Mouse (Mus musculus): ENCODE data around the gene Csdc2. TPM values are rescaled to one million over a fixed set of nuclear protein-coding genes. Genes with fewer than 3 reads are reported as not detected.

Gene Csdc2
- total RNA-seq, 1 experiment: 1.2 TPM

DNA sequence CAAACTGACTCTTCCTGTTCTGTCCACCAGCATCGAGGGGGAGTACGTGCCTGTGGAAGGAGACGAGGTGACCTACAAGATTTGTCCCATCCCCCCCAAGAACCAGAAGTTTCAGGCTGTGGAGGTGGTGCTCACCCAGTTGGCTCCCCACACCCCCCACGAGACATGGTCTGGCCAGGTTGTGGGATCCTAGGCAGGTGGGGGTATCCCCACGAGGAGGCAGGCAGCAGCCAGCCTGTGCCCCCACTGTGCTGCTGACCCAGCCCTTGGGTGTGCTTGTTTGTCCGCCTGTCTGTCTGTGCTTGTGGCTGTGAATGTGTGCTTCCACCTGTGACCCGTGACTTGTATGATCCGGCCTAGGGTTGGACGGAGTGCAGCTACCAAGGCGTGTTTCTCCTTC is 12.5 kb downstream of the Csdc2 start:
- Histone ChIP-seq H3K4me1 (ENCODE audit: control insufficient read depth in 2 of 2, insufficient read depth in 2 of 2, low read length in 2 of 2, poor library complexity in 1 of 2) (peaks cover 0 to 10% of the 10 kb centered on the region in 2 experiments; a peak in 1 of 4 replicates), H3K27ac (ENCODE audit: insufficient read depth, low read depth, low read length, poor library complexity, severe bottlenecking) (no peak overlapping the region), H3K36me3 (ENCODE audit: control insufficient read depth, insufficient read depth, low read length, poor library complexity, severe bottlenecking) (peaks cover 39% of the 10 kb centered on the region), H3K9me3 (ENCODE audit: control insufficient read depth, insufficient read depth, low read depth, low read length) (no peaks in the 10 kb centered on the region), H3K4me3 (ENCODE audit: insufficient read depth in 1 of 2, low read depth in 1 of 2, low read length in 2 of 2, poor library complexity in 1 of 2, severe bottlenecking in 1 of 2) (no peak overlapping the region), H3K9ac (ENCODE audit: insufficient read depth, low read depth, low read length, poor library complexity, severe bottlenecking) (no peak overlapping the region)
- in situ Hi-C loops (cut with MboI; ENCODE audit: low sequenced_read_pairs in 2 of 2, unreplicated experiment in 2 of 2): no loop called here
- DNase-seq (ENCODE audit: low read depth, low spot score): no peak
- TF ChIP-seq CHD2 (IDR thresholded peaks at IDR 0.05; ENCODE audit: low read depth, low read length) (no peak), ZC3H11A (IDR thresholded peaks at IDR 0.05; ENCODE audit: borderline replicate concordance, low read depth, low read length) (no peak), HCFC1 (IDR thresholded peaks at IDR 0.05; ENCODE audit: borderline replicate concordance, insufficient read depth, low read length) (no peak), MAFK (IDR thresholded peaks at IDR 0.05; ENCODE audit: insufficient read depth, low read depth, low read length) (no peak), ZNF384 (IDR thresholded peaks at IDR 0.05; ENCODE audit: low read depth, low read length) (no peak)

DNA sequence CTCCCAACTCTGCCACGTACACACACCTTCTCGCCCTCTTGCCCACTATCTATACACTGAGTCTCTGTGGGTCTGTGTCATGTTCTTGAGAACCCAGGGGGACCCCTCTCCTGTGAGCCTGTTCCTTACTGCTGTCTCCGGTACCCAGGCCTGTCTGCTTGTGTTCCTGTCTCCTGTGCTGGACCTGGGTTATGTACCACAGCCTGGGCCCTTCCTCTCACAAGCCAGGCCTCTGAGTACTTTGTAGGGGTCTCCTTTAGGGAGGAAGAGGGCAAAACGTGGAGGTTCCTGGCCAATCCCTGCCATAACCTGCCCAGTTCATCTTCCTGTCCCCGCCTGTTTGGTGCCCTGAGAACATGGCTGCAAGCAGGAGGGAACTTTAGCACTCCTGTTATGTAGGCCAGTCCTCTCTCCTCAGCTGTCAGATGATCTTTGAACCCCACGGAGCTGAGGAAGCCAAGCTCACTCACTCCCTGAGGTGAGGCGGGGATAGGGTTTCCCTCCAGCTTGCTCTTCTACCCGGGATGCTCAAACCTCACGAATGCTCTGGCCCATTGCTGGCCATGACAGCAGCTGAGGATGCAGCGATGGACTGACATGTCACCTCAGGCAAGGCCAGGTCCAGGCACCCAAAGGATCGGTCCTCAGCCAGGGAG is 13.0 kb downstream of the Csdc2 start:
- peaks cover 44% of the 10 kb centered on the region for H3K36me3 ChIP-seq (ENCODE audit: control insufficient read depth, insufficient read depth, low read length, poor library complexity, severe bottlenecking)
- DNase-seq (ENCODE audit: low read depth, low spot score): no peak
- no peak for TF ChIP-seq ZC3H11A (IDR thresholded peaks at IDR 0.05; ENCODE audit: borderline replicate concordance, low read depth, low read length)
- no peak for TF ChIP-seq MAFK (IDR thresholded peaks at IDR 0.05; ENCODE audit: insufficient read depth, low read depth, low read length)
- TF ChIP-seq CHD2 (IDR thresholded peaks at IDR 0.05; ENCODE audit: low read depth, low read length): no peak
- no peak for TF ChIP-seq HCFC1 (IDR thresholded peaks at IDR 0.05; ENCODE audit: borderline replicate concordance, insufficient read depth, low read length)
- no peak for TF ChIP-seq ZNF384 (IDR thresholded peaks at IDR 0.05; ENCODE audit: low read depth, low read length)
- no peak overlapping the region for H3K27ac ChIP-seq (ENCODE audit: insufficient read depth, low read depth, low read length, poor library complexity, severe bottlenecking)
- in situ Hi-C loops (cut with MboI; ENCODE audit: low sequenced_read_pairs in 2 of 2, unreplicated experiment in 2 of 2): loop anchor here in 1 of 2 experiments (5.0 kb wide), 1 partner anchor 38 kb away; the partner anchor contains the start of gene Xrcc6
- no peak overlapping the region for H3K4me3 ChIP-seq (ENCODE audit: insufficient read depth in 1 of 2, low read depth in 1 of 2, low read length in 2 of 2, poor library complexity in 1 of 2, severe bottlenecking in 1 of 2)
- no peak overlapping the region for H3K9ac ChIP-seq (ENCODE audit: insufficient read depth, low read depth, low read length, poor library complexity, severe bottlenecking)
- H3K4me1 ChIP-seq (ENCODE audit: control insufficient read depth in 2 of 2, insufficient read depth in 2 of 2, low read length in 2 of 2, poor library complexity in 1 of 2): peaks cover 0 to 10% of the 10 kb centered on the region in 2 experiments; a peak in 1 of 4 replicates
- H3K9me3 ChIP-seq (ENCODE audit: control insufficient read depth, insufficient read depth, low read depth, low read length): no peaks in the 10 kb centered on the region

DNA sequence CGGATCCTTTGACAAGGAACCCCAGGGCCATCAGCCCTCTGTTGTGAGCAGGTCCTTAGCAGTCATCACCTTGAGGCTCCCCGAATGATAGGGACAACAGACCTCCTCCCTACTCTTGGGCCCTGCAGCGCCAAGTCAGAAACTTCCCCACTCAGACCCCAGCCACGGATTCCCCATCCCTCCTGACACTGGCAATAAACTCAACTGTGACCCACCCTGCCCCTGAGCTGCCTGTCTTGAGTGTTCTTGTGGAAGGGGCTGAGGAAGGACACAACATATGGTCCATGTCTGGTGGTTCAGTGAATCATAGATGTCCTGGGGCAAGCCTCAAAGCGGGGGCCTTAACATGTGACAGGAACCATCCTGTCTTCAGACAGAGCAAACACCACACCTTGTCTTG is 14.2 kb downstream of the Csdc2 start:
- no peak for TF ChIP-seq HCFC1 (IDR thresholded peaks at IDR 0.05; ENCODE audit: borderline replicate concordance, insufficient read depth, low read length)
- no peak for TF ChIP-seq CHD2 (IDR thresholded peaks at IDR 0.05; ENCODE audit: low read depth, low read length)
- no peak for TF ChIP-seq ZNF384 (IDR thresholded peaks at IDR 0.05; ENCODE audit: low read depth, low read length)
- no peak for TF ChIP-seq MAFK (IDR thresholded peaks at IDR 0.05; ENCODE audit: insufficient read depth, low read depth, low read length)
- TF ChIP-seq ZC3H11A (IDR thresholded peaks at IDR 0.05; ENCODE audit: borderline replicate concordance, low read depth, low read length): no peak
- no peak overlapping the region for H3K9ac ChIP-seq (ENCODE audit: insufficient read depth, low read depth, low read length, poor library complexity, severe bottlenecking)
- peaks cover 0 to 10% of the 10 kb centered on the region in 2 experiments; a peak in 1 of 4 replicates for H3K4me1 ChIP-seq (ENCODE audit: control insufficient read depth in 2 of 2, insufficient read depth in 2 of 2, low read length in 2 of 2, poor library complexity in 1 of 2)
- H3K36me3 ChIP-seq (ENCODE audit: control insufficient read depth, insufficient read depth, low read length, poor library complexity, severe bottlenecking): peaks cover 54% of the 10 kb centered on the region
- DNase-seq (ENCODE audit: low read depth, low spot score): no peak
- in situ Hi-C loops (cut with MboI; ENCODE audit: low sequenced_read_pairs in 2 of 2, unreplicated experiment in 2 of 2): loop anchor here in 1 of 2 experiments (5.0 kb wide), 1 partner anchor 37 kb away; the partner anchor contains the start of gene Xrcc6
- no peak overlapping the region for H3K4me3 ChIP-seq (ENCODE audit: insufficient read depth in 1 of 2, low read depth in 1 of 2, low read length in 2 of 2, poor library complexity in 1 of 2, severe bottlenecking in 1 of 2)
- no peaks in the 10 kb centered on the region for H3K9me3 ChIP-seq (ENCODE audit: control insufficient read depth, insufficient read depth, low read depth, low read length)
- no peak overlapping the region for H3K27ac ChIP-seq (ENCODE audit: insufficient read depth, low read depth, low read length, poor library complexity, severe bottlenecking)

DNA sequence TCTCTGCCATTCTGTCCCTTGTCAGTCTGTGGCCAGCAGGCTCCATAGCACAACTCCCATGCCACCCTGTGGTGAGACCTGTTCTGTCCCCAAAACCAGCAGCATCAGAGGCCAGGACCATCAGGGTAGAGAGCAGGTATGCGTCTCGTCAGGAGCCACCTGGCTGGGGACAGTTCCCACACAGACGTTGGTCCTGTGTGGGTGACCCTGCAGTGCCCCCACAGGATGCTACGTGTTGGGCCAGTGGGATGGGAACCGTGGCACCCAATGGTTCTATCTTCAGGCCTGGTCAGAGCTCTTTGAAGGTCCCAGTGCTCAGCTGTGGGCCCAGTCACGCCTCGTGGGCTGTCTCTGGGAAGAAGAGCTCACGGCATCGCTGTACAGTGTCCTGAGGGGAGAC is 14.6 kb downstream of the Csdc2 start:
- TF ChIP-seq HCFC1 (IDR thresholded peaks at IDR 0.05; ENCODE audit: borderline replicate concordance, insufficient read depth, low read length) (no peak), CHD2 (IDR thresholded peaks at IDR 0.05; ENCODE audit: low read depth, low read length) (no peak), MAFK (IDR thresholded peaks at IDR 0.05; ENCODE audit: insufficient read depth, low read depth, low read length) (no peak), ZC3H11A (IDR thresholded peaks at IDR 0.05; ENCODE audit: borderline replicate concordance, low read depth, low read length) (no peak), ZNF384 (IDR thresholded peaks at IDR 0.05; ENCODE audit: low read depth, low read length) (no peak)
- no peak overlapping the region for H3K4me3 ChIP-seq (ENCODE audit: insufficient read depth in 1 of 2, low read depth in 1 of 2, low read length in 2 of 2, poor library complexity in 1 of 2, severe bottlenecking in 1 of 2)
- no peak overlapping the region for H3K27ac ChIP-seq (ENCODE audit: insufficient read depth, low read depth, low read length, poor library complexity, severe bottlenecking)
- H3K9me3 ChIP-seq (ENCODE audit: control insufficient read depth, insufficient read depth, low read depth, low read length): no peaks in the 10 kb centered on the region
- peaks cover 0 to 10% of the 10 kb centered on the region in 2 experiments; a peak in 1 of 4 replicates for H3K4me1 ChIP-seq (ENCODE audit: control insufficient read depth in 2 of 2, insufficient read depth in 2 of 2, low read length in 2 of 2, poor library complexity in 1 of 2)
- H3K36me3 ChIP-seq (ENCODE audit: control insufficient read depth, insufficient read depth, low read length, poor library complexity, severe bottlenecking): peaks cover 58% of the 10 kb centered on the region
- H3K9ac ChIP-seq (ENCODE audit: insufficient read depth, low read depth, low read length, poor library complexity, severe bottlenecking): no peak overlapping the region
- in situ Hi-C loops (cut with MboI; ENCODE audit: low sequenced_read_pairs in 2 of 2, unreplicated experiment in 2 of 2): loop anchor here in 1 of 2 experiments (5.0 kb wide), 1 partner anchor 36 kb away; the partner anchor contains the start of gene Xrcc6
- no peak for DNase-seq (ENCODE audit: low read depth, low spot score)
